Mouse (Mus musculus): Measurements from ENCODE around the gene Kiz. TPM values are rescaled to one million over a fixed set of nuclear protein-coding genes. Genes with fewer than 3 reads are reported as not detected.

Kiz gene
- total and polyA plus RNA-seq, 2 experiments from 2014 or later, result 18.1 to 18.2 TPM

DNA sequence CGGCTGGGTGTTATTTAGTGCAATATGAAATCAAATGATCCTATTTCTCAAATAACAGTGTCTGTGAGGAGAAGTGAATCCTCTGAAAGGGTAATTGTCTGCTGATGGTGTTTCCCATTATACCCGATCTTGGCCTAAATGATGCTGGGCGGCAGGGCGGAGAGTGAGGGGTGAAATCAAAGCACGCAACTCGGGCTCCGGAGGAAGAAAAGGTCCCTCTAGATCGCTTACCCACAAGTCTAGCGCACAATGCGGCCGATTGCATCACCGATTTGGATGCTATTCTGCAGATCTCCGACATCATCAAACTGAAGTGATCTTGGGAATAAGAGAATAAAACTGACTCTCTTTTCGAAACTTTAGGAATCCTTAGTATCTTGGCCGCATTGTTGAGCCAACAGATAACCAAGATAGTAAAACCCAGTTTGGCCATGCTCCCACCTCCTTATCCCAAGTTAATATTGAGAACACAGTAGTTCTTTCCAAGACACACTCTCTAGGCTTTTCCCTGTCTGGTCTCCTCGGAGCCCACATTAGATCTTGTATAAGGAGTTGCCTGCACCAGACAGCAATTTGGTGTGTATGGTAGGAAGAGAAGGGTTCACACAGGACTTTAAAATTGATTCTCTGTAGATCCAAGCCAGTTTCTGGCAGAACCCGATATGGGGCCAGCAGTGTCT is 18.7 kb upstream of the Kiz start:
- Histone ChIP-seq H3K27ac (ENCODE audit: low read depth, low read length) (no peak overlapping the region), H3K27me3 (ENCODE audit: insufficient read depth, low read length) (peaks cover 74% of the 10 kb centered on the region), H3K36me3 (ENCODE audit: insufficient read depth) (no peaks in the 10 kb centered on the region), H3K4me2 (ENCODE audit: low read depth) (0 out of 2 replicates have a peak overlapping the region, but pooled peaks have one; percentile 19), H3K4me3 (ENCODE audit: low read depth, low read length) (0 out of 2 replicates have a peak overlapping the region, but pooled peaks have one; percentile 13), H3K9me3 (ENCODE audit: low read length) (no peaks in the 10 kb centered on the region), H3K4me1 (ENCODE audit: insufficient read depth) (no peaks in the 10 kb centered on the region), H3K9ac (no peak overlapping the region)
- no peak for TF ChIP-seq CTCF (IDR thresholded peaks at IDR 0.05; ENCODE audit: low read depth)
- ATAC-seq (no peak), DNase-seq (peak; percentile 67)
- 9% methylated on average over 17 of the region's 17 CpGs for WGBS

DNA sequence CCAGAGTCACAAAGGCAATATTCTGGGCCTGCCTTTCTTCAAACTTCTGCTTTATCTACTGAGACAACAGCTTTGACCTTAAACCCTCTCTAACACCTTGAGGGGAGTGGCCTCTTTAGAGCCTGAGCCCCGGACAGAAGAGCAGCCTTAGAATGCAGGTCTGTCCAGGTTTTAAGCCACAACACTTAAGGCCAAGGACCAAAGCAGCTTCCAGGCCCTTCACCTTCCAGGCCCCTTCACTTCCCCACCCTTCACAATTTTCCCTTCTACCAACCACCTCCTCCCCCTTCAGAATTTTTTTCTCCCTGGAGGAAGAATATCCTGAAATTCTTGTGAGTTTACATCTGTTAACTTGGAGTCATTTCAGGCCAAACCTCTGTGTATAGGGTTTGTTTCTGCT is 18.0 kb upstream of the Kiz start:
- Histone ChIP-seq H3K4me1 (ENCODE audit: insufficient read depth) (no peaks in the 10 kb centered on the region), H3K36me3 (ENCODE audit: insufficient read depth) (no peaks in the 10 kb centered on the region), H3K4me2 (ENCODE audit: low read depth) (no peak overlapping the region), H3K4me3 (ENCODE audit: low read depth, low read length) (no peak overlapping the region), H3K9ac (no peak overlapping the region), H3K27ac (ENCODE audit: low read depth, low read length) (no peak overlapping the region), H3K9me3 (ENCODE audit: low read length) (no peaks in the 10 kb centered on the region), H3K27me3 (ENCODE audit: insufficient read depth, low read length) (peaks cover 73% of the 10 kb centered on the region)
- DNase-seq (no peak), ATAC-seq (no peak)
- 9% methylated on average over 1 of the region's 1 CpGs for WGBS
- no peak for TF ChIP-seq CTCF (IDR thresholded peaks at IDR 0.05; ENCODE audit: low read depth)

DNA sequence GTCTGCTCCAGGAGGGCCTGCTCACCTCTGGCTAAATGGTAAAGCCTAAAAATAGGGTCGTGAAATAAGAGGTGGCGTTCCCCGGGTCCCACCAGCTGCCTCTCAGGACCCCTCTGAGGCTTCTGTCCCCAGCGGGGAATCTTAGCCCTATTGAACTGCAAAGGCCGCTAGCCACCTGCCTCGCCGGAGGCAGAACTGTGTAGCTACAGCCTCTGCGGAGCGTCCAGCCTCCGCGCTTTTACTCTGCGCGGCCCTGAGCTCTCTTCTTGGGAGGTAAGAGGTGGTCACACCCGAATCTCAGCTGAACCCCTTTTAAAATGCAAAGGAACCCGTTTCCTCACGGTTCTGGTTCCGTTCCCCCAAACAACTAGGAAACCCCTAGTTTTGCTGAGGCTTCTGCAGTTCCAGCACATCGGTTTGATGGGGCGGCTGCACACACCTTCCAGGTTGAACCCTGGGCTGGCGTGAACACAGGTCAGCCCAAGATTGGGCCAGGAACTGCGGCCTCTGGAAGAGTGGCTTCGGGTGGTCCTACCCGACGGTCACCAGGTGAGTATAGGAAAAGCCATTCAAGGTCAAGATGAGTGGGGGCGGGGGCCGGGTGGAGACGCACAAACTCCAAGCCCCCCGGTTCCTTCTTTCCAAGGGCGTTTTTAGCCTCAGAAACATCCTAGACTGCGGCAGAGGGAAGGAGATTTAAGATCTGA is 16.9 kb upstream of the Kiz start:
- ATAC-seq, result no peak
- Histone ChIP-seq H3K27ac (ENCODE audit: low read depth, low read length) (no peak overlapping the region), H3K36me3 (ENCODE audit: insufficient read depth) (no peaks in the 10 kb centered on the region), H3K4me3 (ENCODE audit: low read depth, low read length) (peak overlapping the region; percentile 18; the same call in 1 of the 2 replicates), H3K4me1 (ENCODE audit: insufficient read depth) (no peaks in the 10 kb centered on the region), H3K27me3 (ENCODE audit: insufficient read depth, low read length) (peaks cover 71% of the 10 kb centered on the region), H3K4me2 (ENCODE audit: low read depth) (peak overlapping the region; percentile 37), H3K9ac (peak overlapping the region; percentile 18; the same call in 1 of the 2 replicates), H3K9me3 (ENCODE audit: low read length) (no peaks in the 10 kb centered on the region)
- DNase-seq, result no peak
- TF ChIP-seq CTCF (IDR thresholded peaks at IDR 0.05; ENCODE audit: low read depth), result no peak
- whole genome bisulfite sequencing, result 5% methylated on average over 30 of the region's 30 CpGs

DNA sequence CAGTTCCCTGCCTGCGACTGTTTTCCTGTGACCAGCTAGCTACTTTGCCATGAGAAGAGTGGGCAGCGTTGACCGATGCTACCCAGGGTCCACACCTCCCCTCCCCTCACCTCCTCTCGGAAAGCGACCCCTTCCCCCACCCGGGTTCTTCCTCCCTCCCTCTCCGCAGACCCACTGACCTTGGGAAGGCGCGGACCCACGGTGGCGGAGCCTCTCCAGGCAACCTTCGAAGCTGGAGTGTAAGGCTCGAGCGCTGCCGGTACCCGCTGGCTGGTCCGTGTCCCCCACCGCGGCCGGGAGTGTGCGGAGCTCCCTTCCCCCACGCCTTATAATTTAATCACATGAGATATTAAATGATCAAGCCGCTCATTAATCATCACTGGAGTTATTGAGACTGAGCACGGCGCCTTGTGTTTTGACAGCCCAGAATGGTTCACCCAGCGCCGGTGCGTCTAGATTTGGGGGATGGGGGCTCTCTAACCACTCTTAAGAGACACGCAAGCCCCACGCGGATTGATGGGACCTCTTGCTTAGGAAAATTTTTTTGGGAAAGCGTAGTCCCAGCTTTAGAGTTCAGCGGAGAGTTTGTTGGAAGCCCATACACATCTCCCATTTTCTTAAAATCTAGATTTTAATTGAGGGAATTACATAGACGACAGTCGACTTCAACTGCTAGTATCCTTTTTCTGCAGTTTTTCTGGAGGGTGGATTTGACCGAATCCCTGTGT is 16.2 kb upstream of the Kiz start:
- H3K27me3 ChIP-seq (ENCODE audit: insufficient read depth, low read length), result peaks cover 72% of the 10 kb centered on the region
- H3K9ac ChIP-seq, result no peak overlapping the region; the same call in 1 of the 2 replicates
- no peak for TF ChIP-seq CTCF (IDR thresholded peaks at IDR 0.05; ENCODE audit: low read depth)
- no peak overlapping the region for H3K27ac ChIP-seq (ENCODE audit: low read depth, low read length)
- no peaks in the 10 kb centered on the region for H3K9me3 ChIP-seq (ENCODE audit: low read length)
- DNase-seq (no peak), ATAC-seq (0 out of 2 replicates have a peak, but pooled peaks have one; percentile 8)
- H3K4me2 ChIP-seq (ENCODE audit: low read depth), result peak overlapping the region; percentile 37
- no peaks in the 10 kb centered on the region for H3K36me3 ChIP-seq (ENCODE audit: insufficient read depth)
- WGBS, result 4% methylated on average over 36 of the region's 36 CpGs
- peak overlapping the region; percentile 18 for H3K4me3 ChIP-seq (ENCODE audit: low read depth, low read length)
- H3K4me1 ChIP-seq (ENCODE audit: insufficient read depth), result no peaks in the 10 kb centered on the region

DNA sequence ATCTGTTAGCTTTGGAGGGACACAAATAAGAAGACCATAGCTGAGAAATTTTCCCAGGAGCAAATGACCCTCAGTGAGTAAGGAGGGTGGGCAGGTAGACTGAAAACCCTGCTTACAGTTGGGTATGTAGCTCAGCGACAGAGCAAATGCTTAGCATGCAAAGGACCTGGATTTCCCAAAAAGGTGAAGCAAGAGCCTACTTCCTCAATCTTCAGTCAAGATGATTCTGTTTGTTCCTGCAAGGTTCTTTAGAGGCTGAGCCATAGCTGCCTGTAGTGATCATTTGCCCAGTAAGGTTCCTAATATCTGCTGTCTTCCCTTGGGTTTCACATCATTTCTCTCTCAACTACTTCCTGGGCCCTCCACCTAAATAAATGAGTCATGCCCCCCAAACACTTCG is 7.8 kb upstream of the Kiz start:
- Histone ChIP-seq H3K36me3 (ENCODE audit: insufficient read depth) (no peaks in the 10 kb centered on the region), H3K4me3 (ENCODE audit: low read depth, low read length) (no peak overlapping the region), H3K9ac (no peak overlapping the region), H3K4me2 (ENCODE audit: low read depth) (no peak overlapping the region), H3K9me3 (ENCODE audit: low read length) (no peaks in the 10 kb centered on the region), H3K4me1 (ENCODE audit: insufficient read depth) (no peaks in the 10 kb centered on the region), H3K27me3 (ENCODE audit: insufficient read depth, low read length) (peaks cover 4% of the 10 kb centered on the region; the same call in 1 of the 2 replicates), H3K27ac (ENCODE audit: low read depth, low read length) (no peak overlapping the region)
- DNase-seq (no peak), ATAC-seq (no peak)
- WGBS, result 94% methylated on average over 2 of the region's 2 CpGs
- no peak for TF ChIP-seq CTCF (IDR thresholded peaks at IDR 0.05; ENCODE audit: low read depth)

DNA sequence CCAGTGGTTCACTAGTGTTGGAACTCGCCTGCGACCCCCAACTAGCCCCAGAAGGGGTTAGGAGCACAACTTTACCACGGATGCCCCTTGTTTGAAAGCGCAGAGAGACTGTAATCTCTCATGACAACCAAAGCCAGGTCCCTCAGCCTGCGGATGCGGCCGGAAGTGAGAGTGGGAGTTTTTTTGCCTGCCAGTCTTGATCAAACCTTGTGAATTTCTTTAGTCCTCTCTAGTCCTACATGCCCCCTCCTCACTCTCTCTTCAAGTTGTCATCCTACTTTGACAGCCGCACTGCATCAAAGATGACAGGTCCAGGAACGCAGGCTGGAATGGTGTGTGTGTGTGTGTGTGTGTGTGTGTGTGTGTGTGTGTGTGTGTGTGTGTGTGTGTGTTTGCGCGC is 456 bp downstream of the Kiz start:
- H3K4me3 ChIP-seq (ENCODE audit: low read depth, low read length), result peak overlapping the region; percentile 83
- H3K27me3 ChIP-seq (ENCODE audit: insufficient read depth, low read length), result no peaks in the 10 kb centered on the region
- H3K36me3 ChIP-seq (ENCODE audit: insufficient read depth), result no peaks in the 10 kb centered on the region
- peak overlapping the region; percentile 86 for H3K4me2 ChIP-seq (ENCODE audit: low read depth)
- TF ChIP-seq CTCF (IDR thresholded peaks at IDR 0.05; ENCODE audit: low read depth), result no peak
- no peaks in the 10 kb centered on the region for H3K4me1 ChIP-seq (ENCODE audit: insufficient read depth)
- no peaks in the 10 kb centered on the region for H3K9me3 ChIP-seq (ENCODE audit: low read length)
- ATAC-seq (peak; percentile 53), DNase-seq (peak; percentile 73)
- peak overlapping the region; percentile 80 for H3K27ac ChIP-seq (ENCODE audit: low read depth, low read length)
- H3K9ac ChIP-seq, result peak overlapping the region; percentile 78
- 4% methylated on average over 11 of the region's 11 CpGs for WGBS
